Mouse (Mus musculus): ENCODE measurements around the gene Hnrnpl. TPM values are rescaled to one million over a fixed set of nuclear protein-coding genes. Genes with fewer than 3 reads are reported as not detected.

The Hnrnpl gene
- total and polyA plus RNA-seq, 2 experiments, result 90.1 to 109 TPM

GRCm38 (mm10) chr7:28799994-28800393 lies 8.3 kb upstream of the Hnrnpl start:
- TF ChIP-seq POLR2A (IDR thresholded peaks at IDR 0.05; ENCODE audit: extremely low read depth, insufficient read depth, low read length), result no peak
- no peak for TF ChIP-seq CTCF (IDR thresholded peaks at IDR 0.05; ENCODE audit: low read depth, low read length)
- Histone ChIP-seq H3K4me3 (ENCODE audit: insufficient read depth, low read depth, low read length) (no peak overlapping the region), H3K27me3 (ENCODE audit: control insufficient read depth, insufficient read depth, low read length) (no peaks in the 10 kb centered on the region), H3K36me3 (ENCODE audit: control insufficient read depth, insufficient read depth, low read length) (no peaks in the 10 kb centered on the region), H3K79me2 (ENCODE audit: control insufficient read depth, insufficient read depth, low read length) (no peaks in the 10 kb centered on the region), H3K4me1 (ENCODE audit: control insufficient read depth, insufficient read depth, low read length) (peaks cover 9% of the 10 kb centered on the region), H3K9ac (ENCODE audit: low read depth, low read length) (no peak overlapping the region), H3K27ac (replicated peaks; ENCODE audit: insufficient read depth, low read depth, low read length) (no peak overlapping the region)
- WGBS, result 95% methylated on average over 9 of the region's 9 CpGs
- no peak for DNase-seq (ENCODE audit: extremely low read depth, low read depth, low spot score)

GRCm38 (mm10) chr7:28801451-28801850 lies 6.9 kb upstream of the Hnrnpl start:
- 39% methylated on average over 3 of the region's 3 CpGs for WGBS
- no peaks in the 10 kb centered on the region for H3K36me3 ChIP-seq (ENCODE audit: control insufficient read depth, insufficient read depth, low read length)
- H3K9ac ChIP-seq (ENCODE audit: low read depth, low read length), result no peak overlapping the region
- H3K4me3 ChIP-seq (ENCODE audit: insufficient read depth, low read depth, low read length), result no peak overlapping the region
- TF ChIP-seq CTCF (IDR thresholded peaks at IDR 0.05; ENCODE audit: low read depth, low read length), result no peak
- no peak for TF ChIP-seq POLR2A (IDR thresholded peaks at IDR 0.05; ENCODE audit: extremely low read depth, insufficient read depth, low read length)
- H3K27ac ChIP-seq (replicated peaks; ENCODE audit: insufficient read depth, low read depth, low read length), result no peak overlapping the region
- DNase-seq (ENCODE audit: extremely low read depth, low read depth, low spot score), result no peak
- H3K27me3 ChIP-seq (ENCODE audit: control insufficient read depth, insufficient read depth, low read length), result no peaks in the 10 kb centered on the region
- H3K79me2 ChIP-seq (ENCODE audit: control insufficient read depth, insufficient read depth, low read length), result no peaks in the 10 kb centered on the region
- peaks cover 9% of the 10 kb centered on the region for H3K4me1 ChIP-seq (ENCODE audit: control insufficient read depth, insufficient read depth, low read length)

GRCm38 (mm10) chr7:28801901-28802670 lies 6.3 kb upstream of the Hnrnpl start:
- no peak for DNase-seq (ENCODE audit: extremely low read depth, low read depth, low spot score)
- 57% methylated on average over 10 of the region's 10 CpGs for WGBS

GRCm38 (mm10) chr7:28802846-28803588 lies 5.3 kb upstream of the Hnrnpl start:
- Histone ChIP-seq H3K4me3 (ENCODE audit: insufficient read depth, low read depth, low read length) (no peak overlapping the region), H3K4me1 (ENCODE audit: control insufficient read depth, insufficient read depth, low read length) (peaks cover 8% of the 10 kb centered on the region), H3K9ac (ENCODE audit: low read depth, low read length) (no peak overlapping the region), H3K27me3 (ENCODE audit: control insufficient read depth, insufficient read depth, low read length) (no peaks in the 10 kb centered on the region), H3K36me3 (ENCODE audit: control insufficient read depth, insufficient read depth, low read length) (no peaks in the 10 kb centered on the region), H3K27ac (replicated peaks; ENCODE audit: insufficient read depth, low read depth, low read length) (no peak overlapping the region), H3K79me2 (ENCODE audit: control insufficient read depth, insufficient read depth, low read length) (no peaks in the 10 kb centered on the region)
- DNase-seq (ENCODE audit: extremely low read depth, low read depth, low spot score), result peak; percentile 50
- TF ChIP-seq POLR2A (IDR thresholded peaks at IDR 0.05; ENCODE audit: extremely low read depth, insufficient read depth, low read length) (no peak), CTCF (IDR thresholded peaks at IDR 0.05; ENCODE audit: low read depth, low read length) (no peak)
- WGBS, result 20% methylated on average over 10 of the region's 10 CpGs

More at GRCm38 (mm10) chr7:28801901-28802670, 6.3 kb upstream of the Hnrnpl start:
- Histone ChIP-seq H3K4me1 (ENCODE audit: control insufficient read depth, insufficient read depth, low read length) (peaks cover 6% of the 10 kb centered on the region), H3K36me3 (ENCODE audit: control insufficient read depth, insufficient read depth, low read length) (no peaks in the 10 kb centered on the region), H3K4me3 (ENCODE audit: insufficient read depth, low read depth, low read length) (no peak overlapping the region), H3K79me2 (ENCODE audit: control insufficient read depth, insufficient read depth, low read length) (no peaks in the 10 kb centered on the region), H3K27me3 (ENCODE audit: control insufficient read depth, insufficient read depth, low read length) (no peaks in the 10 kb centered on the region), H3K27ac (replicated peaks; ENCODE audit: insufficient read depth, low read depth, low read length) (no peak overlapping the region), H3K9ac (ENCODE audit: low read depth, low read length) (no peak overlapping the region)
- TF ChIP-seq CTCF (IDR thresholded peaks at IDR 0.05; ENCODE audit: low read depth, low read length) (no peak), POLR2A (IDR thresholded peaks at IDR 0.05; ENCODE audit: extremely low read depth, insufficient read depth, low read length) (no peak)

- peak; percentile 67 for DNase-seq (ENCODE audit: extremely low read depth, low read depth, low spot score)
- Histone ChIP-seq H3K36me3 (ENCODE audit: control insufficient read depth, insufficient read depth, low read length) (no peaks in the 10 kb centered on the region), H3K9ac (ENCODE audit: low read depth, low read length) (no peak overlapping the region), H3K79me2 (ENCODE audit: control insufficient read depth, insufficient read depth, low read length) (no peaks in the 10 kb centered on the region), H3K27me3 (ENCODE audit: control insufficient read depth, insufficient read depth, low read length) (no peaks in the 10 kb centered on the region), H3K4me1 (ENCODE audit: control insufficient read depth, insufficient read depth, low read length) (peaks cover 9% of the 10 kb centered on the region), H3K27ac (replicated peaks; ENCODE audit: insufficient read depth, low read depth, low read length) (no peak overlapping the region), H3K4me3 (ENCODE audit: insufficient read depth, low read depth, low read length) (no peak overlapping the region)
- no peak for TF ChIP-seq POLR2A (IDR thresholded peaks at IDR 0.05; ENCODE audit: extremely low read depth, insufficient read depth, low read length)
- 35% methylated on average over 4 of the region's 4 CpGs for WGBS
These were observed 4.6 kb upstream of the Hnrnpl start for GRCm38 (mm10) chr7:28803756-28804155.
